Mouse (Mus musculus): ENCODE measurements around the gene Inpp4a.

Gene Inpp4a

DNA sequence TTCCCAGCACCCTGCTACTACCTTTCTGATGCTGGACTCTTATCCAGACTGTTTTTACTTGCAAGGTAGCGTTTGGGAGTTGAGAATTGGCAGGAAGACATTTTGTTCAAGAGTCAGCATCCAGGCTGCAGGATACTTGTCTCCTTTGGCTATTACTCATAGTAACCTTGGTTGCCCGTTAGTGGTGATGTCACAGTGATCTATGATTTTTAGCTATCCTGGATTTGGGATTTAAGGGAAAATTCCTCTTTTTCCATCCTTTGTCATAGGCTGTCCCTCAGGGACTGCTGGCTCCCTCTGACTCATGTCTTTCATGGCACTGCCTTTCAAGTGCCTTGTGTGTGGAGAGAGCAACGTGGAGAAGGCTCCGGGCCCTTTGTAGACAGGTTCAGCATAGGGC, 53.8 kb downstream of the Inpp4a start:
- in situ Hi-C loops (cut with MboI, MseI), result no loop called here

- in situ Hi-C loops (cut with MboI, MseI), result no loop called here
Observed at GRCm38 (mm10) chr1:37355492-37355891, 55.8 kb downstream of the Inpp4a start.

GRCm38 (mm10) chr1:37356305-37356704, 56.6 kb downstream of the Inpp4a start:
- in situ Hi-C loops (cut with MboI, MseI), result no loop called here

- in situ Hi-C loops (cut with MboI, MseI), result no loop called here
Observed at GRCm38 (mm10) chr1:37357173-37357572, 57.5 kb downstream of the Inpp4a start.

- in situ Hi-C loops (cut with MboI, MseI), result no loop called here
Observed at GRCm38 (mm10) chr1:37358621-37359020, 59.0 kb downstream of the Inpp4a start.

DNA sequence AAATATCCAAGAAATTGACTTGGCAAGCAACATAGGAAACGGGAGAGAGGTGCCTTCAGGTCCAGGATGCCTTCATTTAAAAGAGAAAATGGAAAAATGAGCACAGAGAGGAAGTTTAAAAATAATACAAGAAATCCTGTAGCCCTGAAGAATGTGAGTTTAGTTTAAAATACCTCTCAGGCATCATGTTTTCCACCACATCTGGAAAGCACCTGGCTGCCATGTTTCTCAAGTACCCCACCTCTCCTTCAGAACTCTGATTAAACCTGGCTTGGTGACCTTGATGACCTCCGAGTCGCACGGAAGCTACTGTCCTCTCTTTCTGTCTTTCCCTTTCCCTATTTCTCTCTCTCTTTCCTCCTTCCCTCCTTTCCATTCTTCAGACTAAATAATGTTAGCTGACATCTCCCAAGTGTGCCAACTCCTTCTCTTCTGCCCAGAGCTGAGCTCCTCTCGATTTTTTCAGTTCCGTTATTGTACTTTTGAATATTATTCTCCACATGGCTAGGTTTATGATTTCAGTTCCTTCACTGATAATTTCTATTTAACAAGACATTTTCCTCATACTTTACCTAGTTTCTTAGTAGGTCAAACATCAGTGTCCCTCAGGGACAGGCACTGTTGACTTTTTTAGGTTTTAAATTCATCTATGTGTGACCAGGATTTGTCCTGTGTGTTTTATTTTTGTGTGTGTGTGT, 59.9 kb downstream of the Inpp4a start:
- in situ Hi-C loops (cut with MboI, MseI), result no loop called here

DNA sequence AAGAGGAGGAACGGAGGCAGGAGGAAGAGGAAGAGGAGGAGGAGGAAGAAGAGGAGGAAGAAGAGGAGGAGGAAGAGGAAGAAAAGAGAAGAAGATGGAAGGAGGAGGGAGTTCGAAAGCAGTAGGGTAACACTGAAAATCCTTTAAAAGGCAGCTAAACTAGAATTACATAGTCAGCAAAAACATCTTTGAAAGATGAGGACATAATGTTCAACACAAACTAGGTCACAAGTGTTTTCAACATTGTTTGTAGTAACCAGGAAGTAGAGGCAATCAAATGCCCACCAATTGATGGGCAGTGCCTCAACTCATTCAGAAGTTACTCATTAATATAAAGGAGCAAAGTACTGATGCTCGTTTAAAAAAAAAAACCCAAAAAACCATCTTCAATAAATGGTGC, 61.1 kb downstream of the Inpp4a start:
- in situ Hi-C loops (cut with MboI, MseI), result no loop called here

GRCm38 (mm10) chr1:37362721-37363120, 63.1 kb downstream of the Inpp4a start:
- in situ Hi-C loops (cut with MboI, MseI), result no loop called here

DNA sequence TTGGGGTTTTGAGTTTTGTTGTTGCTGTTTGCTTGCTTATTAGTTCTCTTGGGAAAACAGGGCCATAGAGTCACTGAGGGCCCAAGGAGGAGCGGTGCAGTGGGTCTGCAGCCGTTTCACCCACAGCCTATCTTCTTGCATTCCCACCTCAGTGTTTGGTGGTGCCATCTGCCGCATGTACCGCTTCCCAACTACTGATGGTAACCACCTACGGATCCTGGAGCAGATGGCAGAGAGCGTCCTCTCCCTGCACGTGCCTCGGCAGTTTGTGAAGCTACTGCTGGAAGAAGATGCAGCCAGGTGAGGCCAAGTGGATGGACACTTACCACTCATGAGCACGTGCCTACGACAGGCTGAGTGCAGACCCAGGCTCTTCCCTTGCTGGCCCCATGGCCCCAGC, 68.5 kb downstream of the Inpp4a start:
- in situ Hi-C loops (cut with MboI, MseI), result no loop called here

GRCm38 (mm10) chr1:37368768-37369385, 69.2 kb downstream of the Inpp4a start:
- in situ Hi-C loops (cut with MboI, MseI), result no loop called here

DNA sequence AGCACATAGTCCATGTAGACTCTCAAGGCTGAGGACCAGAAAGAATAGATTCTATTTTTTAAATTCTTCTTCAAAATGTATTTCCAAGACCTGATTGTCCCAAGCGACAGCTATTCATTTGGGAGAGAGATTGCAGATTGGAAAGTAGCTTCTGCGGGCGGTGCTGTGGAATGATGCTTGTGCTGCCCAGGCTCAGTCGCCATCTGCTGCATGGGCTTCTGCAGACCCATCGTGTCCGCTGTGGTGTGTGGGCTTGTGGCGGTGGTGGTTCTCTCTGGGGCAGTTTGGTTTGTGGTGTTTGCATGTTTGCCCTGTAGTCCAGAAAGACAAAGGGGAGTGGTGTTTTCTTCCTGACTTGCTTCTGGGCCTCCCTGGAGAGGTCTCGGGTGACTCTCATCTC, 76.5 kb downstream of the Inpp4a start:
- in situ Hi-C loops (cut with MboI, MseI), result loop anchor here in 1 of 2 experiments (10.0 kb wide), 1 partner anchor 771 kb away; no protein-coding TSS in a partner anchor

GRCm38 (mm10) chr1:37376751-37377150, 77.1 kb downstream of the Inpp4a start:
- in situ Hi-C loops (cut with MboI, MseI), result loop anchor here in 1 of 2 experiments (10.0 kb wide), 1 partner anchor 772 kb away; no protein-coding TSS in a partner anchor

DNA sequence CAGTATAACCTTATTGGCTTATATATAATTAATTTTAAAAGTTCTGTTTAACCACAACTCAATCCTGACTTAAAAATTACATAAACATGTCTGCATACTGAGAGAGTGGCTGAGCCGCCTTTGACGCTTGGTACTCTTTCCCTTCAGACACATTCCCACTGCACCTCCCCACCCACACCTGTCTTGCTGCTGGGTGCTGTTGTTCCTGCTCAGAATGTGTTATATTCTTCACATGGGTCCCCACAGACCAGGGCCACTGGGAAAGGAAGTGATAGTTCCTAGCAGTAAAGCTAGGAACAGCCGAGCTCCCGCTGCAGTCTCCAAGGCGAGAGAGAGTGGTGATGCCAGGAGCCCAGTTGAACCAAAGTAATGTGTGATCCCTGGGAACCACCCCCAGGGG, 78.4 kb downstream of the Inpp4a start:
- in situ Hi-C loops (cut with MboI, MseI), result loop anchor here in 1 of 2 experiments (10.0 kb wide), 1 partner anchor 773 kb away; no protein-coding TSS in a partner anchor

DNA sequence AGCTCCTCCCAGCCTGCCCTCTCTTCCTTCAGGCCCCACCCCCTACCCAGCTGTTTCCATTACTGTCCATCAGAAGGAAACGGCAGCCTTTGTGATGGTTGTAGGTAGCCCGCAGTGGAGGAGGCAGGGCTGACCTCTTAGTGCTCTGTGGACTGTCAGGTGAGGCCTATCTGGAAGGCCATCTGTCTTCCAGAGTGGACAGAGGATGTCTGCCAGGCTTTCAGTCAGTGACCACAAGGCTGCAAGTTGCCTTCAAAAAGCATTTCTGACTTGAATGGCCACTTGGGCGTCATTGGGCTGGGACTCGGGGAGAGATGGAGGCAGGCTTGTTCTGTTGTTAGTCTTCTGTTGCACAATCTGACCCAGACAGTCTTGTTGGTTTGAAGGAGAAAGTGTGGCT, 79.9 kb downstream of the Inpp4a start:
- in situ Hi-C loops (cut with MboI, MseI), result loop anchor here in 1 of 2 experiments (10.0 kb wide), 1 partner anchor 775 kb away; no protein-coding TSS in a partner anchor

GRCm38 (mm10) chr1:37380913-37381312, 81.2 kb downstream of the Inpp4a start:
- in situ Hi-C loops (cut with MboI, MseI), result no loop called here

DNA sequence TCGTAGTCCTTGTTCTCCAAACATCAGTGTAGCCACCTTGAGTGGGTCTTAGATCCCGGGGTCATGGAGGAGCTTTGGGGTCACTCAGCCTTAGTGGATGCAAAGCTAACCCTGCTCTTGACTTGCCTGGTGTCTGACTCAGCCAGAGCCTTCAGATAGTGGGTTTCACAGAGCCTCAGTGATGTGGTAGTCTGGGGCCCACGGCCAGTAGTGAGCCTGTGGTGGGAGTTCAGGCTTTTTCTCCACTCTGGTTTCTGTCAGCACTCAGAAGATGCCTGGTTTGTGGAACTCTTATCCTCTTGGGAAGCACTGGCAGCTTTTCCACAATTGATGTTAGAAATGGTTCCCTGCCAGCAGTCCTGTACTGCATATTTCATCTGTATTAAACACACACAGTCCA, 84.6 kb downstream of the Inpp4a start:
- in situ Hi-C loops (cut with MboI, MseI), result no loop called here

DNA sequence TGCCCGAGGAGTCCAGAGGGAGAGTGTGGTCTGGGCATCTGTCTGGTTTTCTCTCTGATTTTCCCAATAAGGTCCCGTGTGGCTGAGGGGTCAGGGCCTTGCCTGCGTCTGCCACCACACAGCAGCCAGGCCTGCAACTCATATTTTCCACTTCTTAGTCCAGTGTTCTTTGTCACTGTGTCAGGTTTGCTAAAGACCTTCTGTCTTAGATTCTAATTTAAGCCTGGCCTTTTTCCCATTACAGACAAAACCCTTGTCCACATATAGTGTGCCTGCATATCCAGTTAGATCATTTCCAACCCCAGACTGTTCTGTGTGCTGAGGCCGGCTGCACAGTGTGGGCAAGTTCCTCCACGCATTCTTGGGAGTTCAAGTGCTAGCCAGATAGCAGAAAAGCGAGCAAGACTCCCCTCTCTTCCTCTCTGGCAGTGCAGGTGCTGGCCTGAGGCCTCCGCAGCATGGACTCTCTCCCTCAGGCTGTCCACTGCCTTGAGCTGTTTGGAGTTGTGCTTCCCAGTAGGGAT, 86.8 kb downstream of the Inpp4a start:
- in situ Hi-C loops (cut with MboI, MseI), result no loop called here

DNA sequence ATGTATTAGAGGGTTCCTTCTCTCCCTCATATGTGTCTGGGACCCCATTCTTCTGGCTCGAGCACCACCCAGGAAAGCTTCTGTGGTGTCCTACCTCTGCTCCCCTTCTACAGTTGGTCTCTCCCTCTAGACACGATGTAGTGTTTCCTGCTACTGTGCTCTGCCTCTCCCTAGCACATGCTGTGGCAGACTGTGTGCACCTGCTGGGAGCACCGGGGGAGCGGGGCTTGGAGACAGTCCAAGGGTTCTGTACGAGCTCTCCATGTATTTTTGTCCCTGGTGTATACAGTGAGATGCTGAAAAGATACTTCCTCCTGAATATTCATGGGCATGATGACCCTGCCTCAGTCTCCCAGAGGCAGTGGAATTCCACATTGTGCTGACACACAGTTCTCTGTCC, 93.5 kb downstream of the Inpp4a start:
- in situ Hi-C loops (cut with MboI, MseI), result no loop called here

DNA sequence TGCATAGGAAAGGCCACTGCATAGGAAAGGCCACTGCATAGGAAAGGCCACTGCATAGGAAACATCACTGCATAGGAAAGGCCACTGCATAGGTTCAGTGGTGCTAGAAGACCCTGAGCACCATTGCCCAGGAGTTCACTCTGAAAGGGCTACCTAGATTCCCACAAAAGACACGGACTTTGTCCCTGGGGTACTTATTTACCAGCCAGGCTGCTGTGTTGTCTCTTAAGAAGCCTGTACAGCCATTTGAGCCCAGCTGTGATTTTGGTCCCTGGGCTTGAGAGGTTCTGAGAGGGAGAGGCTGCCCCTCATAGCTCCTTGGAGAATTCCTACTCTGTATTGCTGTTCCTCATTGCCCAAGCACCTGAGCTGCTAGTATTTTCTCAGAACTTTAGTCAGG, 96.8 kb downstream of the Inpp4a start:
- in situ Hi-C loops (cut with MboI, MseI), result no loop called here

DNA sequence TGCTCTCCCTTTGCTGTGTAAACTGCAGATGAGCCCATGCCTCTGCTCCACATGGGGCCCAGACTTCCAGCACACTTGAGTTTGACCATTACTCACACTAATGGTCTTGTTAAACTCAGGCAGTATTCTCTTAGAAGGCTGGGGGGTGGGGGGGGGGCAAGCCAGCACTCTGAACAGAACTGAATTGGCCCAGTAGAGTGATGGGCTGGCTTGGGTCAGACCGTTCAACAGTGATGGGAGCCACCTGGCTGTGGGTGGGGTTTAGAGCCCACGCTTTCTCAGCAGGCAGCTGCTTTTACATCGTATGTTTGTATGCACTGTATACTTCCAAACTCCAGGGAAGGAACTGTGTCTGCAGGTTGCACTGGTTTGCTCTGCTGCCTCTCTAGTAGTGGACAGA, 99.3 kb downstream of the Inpp4a start:
- in situ Hi-C loops (cut with MboI, MseI), result no loop called here

DNA sequence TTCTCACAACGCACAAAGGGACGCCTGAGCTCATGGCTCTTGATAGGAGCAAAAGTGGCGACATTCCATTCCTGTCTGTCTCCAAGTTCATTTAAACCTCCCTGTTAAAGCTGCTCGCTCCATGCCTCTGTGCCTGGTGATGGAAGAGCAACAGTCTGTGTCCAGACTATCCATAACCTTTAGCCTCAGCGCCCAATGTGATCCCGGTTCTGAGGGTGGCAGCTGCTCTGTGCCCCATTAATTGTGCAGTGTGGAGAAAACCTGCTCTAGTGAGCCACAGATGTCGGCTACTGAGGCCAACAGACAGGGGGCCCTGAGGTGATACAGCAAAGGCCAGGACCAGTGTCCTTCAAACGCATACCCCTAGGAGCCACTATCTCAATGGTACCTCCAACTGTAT, 100.1 kb downstream of the Inpp4a start:
- in situ Hi-C loops (cut with MboI, MseI), result loop anchor here (5.0 kb wide), 2 partner anchors 62 to 127 kb away; no protein-coding TSS in a partner anchor

GRCm38 (mm10) chr1:37401687-37402086, 102.0 kb downstream of the Inpp4a start:
- in situ Hi-C loops (cut with MboI, MseI), result loop anchor here (5.0 kb wide), 2 partner anchors 64 to 129 kb away; no protein-coding TSS in a partner anchor

- in situ Hi-C loops (cut with MboI, MseI), result no loop called here
Observed at GRCm38 (mm10) chr1:37405137-37405536, 105.5 kb downstream of the Inpp4a start.

All from T-helper 17 cell (primary cell).